In the genomic region with DNA sequence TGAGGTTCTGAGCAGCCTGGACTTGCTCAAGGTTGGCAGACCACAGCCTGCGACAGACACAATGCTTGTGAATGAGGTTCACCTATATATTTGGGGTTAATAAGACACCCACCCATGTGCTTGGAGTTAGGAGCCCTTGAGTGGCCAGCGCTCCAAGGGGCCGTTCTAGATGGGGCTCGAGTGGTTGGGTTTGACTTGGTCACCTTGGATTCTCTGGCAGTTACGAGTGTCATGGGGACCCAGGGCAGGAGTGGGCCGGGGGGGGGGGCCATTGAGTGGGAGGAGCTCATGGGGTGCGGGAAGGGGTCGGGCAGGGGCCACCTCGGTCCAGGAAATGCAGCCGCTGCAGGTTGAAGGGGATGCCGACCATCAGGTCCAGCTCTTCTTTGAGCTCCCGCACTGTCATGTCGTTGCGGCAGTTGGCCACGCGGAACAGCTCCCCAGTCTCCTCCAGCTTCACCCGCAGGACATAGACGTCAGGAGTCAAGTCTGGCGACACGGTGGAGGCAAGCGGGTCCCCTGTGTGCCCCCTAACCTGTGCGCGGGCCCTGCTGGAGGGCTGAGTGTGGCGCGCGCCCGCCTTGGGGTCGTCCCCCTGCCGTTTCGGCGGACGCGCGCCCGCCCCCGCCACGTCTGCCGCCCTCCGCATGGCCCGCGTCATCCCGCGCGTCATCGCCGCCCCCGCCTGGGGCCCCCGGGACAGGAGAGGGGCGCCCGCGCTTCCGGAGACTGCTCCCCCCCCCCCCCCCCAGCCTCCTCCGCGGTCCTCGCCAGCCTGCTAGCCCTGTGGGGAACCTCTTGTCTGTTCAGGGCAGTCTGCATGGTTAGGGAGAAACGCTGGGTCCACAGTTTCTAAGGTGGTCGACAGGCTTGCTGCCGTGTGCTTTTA, we compare ENCODE assay signal across 9 mouse cellular contexts. TPM values are rescaled to one million over a fixed set of nuclear protein-coding genes. Genes with fewer than 3 reads are reported as not detected.
DNase-seq lines count a peak whose midpoint lies in the region; ATAC-seq and TF ChIP-seq lines count a peak whose summit lies in the region.
"Had no signal": no experiment of that assay in that cellular context is flagged by ENCODE, and none has a peak within 500 bp of the region (broad histone marks: within the 10 kb centered on the region; RNA-seq: fewer than 3 reads in every experiment).

A gene (minus strand): TSS at position 697 of the 889 bp plus-strand sequence.

- 13% methylated on average over 43 of the region's 58 CpGs for WGBS in hindbrain, embryonic 14.5 days

- no peaks in the 10 kb centered on the region for H3K36me3 ChIP-seq in hindbrain, embryonic 14.5 days (replicated peaks; ENCODE audit: control insufficient read depth, insufficient read depth)

- ATAC-seq in hindbrain, embryonic 14.5 days (ENCODE audit: low FRiP score): peak; percentile 65; the same call in 1 of the 2 replicates
- peak; percentile 47 for ATAC-seq in megakaryocyte progenitor cell, adult 5-6 weeks (replicated peaks; ENCODE audit: poor library complexity)

- H3K9ac ChIP-seq in hindbrain, embryonic 14.5 days: peak within 1 kb of the TSS; percentile 58

- no peak for DNase-seq in layer of hippocampus, adult 2 months (ENCODE audit: low spot score in 2 of 2)
- DNase-seq in layer of hippocampus, adult 18-20 months (ENCODE audit: low spot score in 2 of 2): no peak
- DNase-seq in embryo, embryonic 10.5 days (ENCODE audit: low spot score): peak; percentile 52
- no peak for DNase-seq in hindbrain, embryonic 14.5 days (ENCODE audit: low spot score)
- peak; percentile 47 to 78 for DNase-seq in spleen, postnatal 4 days (ENCODE audit: low spot score in 2 of 2)
- no peak for DNase-seq in urinary bladder, adult 2 months (ENCODE audit: low spot score)
- no peak for DNase-seq in right cerebral cortex, adult 18-20 months

- peaks cover 9% of the 10 kb centered on the region; the same call in 1 of the 2 replicates for H3K4me1 ChIP-seq in hindbrain, embryonic 14.5 days (replicated peaks; ENCODE audit: control insufficient read depth, insufficient read depth, low read length)

- H3K9me3 ChIP-seq in hindbrain, embryonic 14.5 days (ENCODE audit: control insufficient read depth, low read length): no peaks in the 10 kb centered on the region

- no peak within 1 kb of the TSS for H3K27ac ChIP-seq in layer of hippocampus, adult 2 months
- no peak within 1 kb of the TSS for H3K27ac ChIP-seq in hindbrain, embryonic 14.5 days
- H3K27ac ChIP-seq: macrophage had no signal

- peak within 1 kb of the TSS; percentile 92 for H3K4me2 ChIP-seq in hindbrain, embryonic 14.5 days (replicated peaks)

- H3K27me3 ChIP-seq in hindbrain, embryonic 14.5 days (ENCODE audit: control insufficient read depth, insufficient read depth, low read length): peaks cover 10% of the 10 kb centered on the region; the same call in 1 of the 2 replicates

- peak within 1 kb of the TSS; percentile 41 for H3K4me3 ChIP-seq in layer of hippocampus, adult 2 months
- peak within 1 kb of the TSS; percentile 38 for H3K4me3 ChIP-seq in hindbrain, embryonic 14.5 days (replicated peaks; ENCODE audit: low read length)

- peak; percentile 29 for TF ChIP-seq CTCF in layer of hippocampus, adult 2 months (conservative IDR thresholded peaks at IDR 0.05)

RNA-seq across cellular contexts. Expression of the gene that starts here (rescaled TPM):
- total RNA-seq in layer of hippocampus, adult 2 months (2021): not detected
- not detected for total RNA-seq in layer of hippocampus, adult 18-20 months (2021)
- not detected in 2 replicates for polyA plus RNA-seq in hindbrain, embryonic 14.5 days (2014; fragmentation: Nextera tagmentation; extraction: Ambion mirVana)
- 0.88 TPM in 1 of 2 replicates, not detected in the other for total RNA-seq in megakaryocyte progenitor cell, adult 5-6 weeks (2015)
- not detected in 2 replicates for total RNA-seq in megakaryocyte progenitor cell, adult 5-6 weeks (2017)
- polyA plus RNA-seq in urinary bladder, adult 2 months (2012; rRNA removed): not detected in 2 replicates
- polyA plus RNA-seq: macrophage had no signal

Comparison
In these comparisons a context has a peak if more than half of its experiments do, and no peak if none do; other contexts are left out.
1. Peak in ATAC-seq, H3K4me3 ChIP-seq, H3K9ac ChIP-seq and H3K4me2 ChIP-seq in hindbrain, embryonic 14.5 days; RNA of the gene not detected or under 1 TPM.
2. Peak in ATAC-seq in megakaryocyte progenitor cell, adult 5-6 weeks; RNA of the gene not detected or under 1 TPM.
3. DNase-seq: peak in embryo, embryonic 10.5 days (single experiment) and spleen, postnatal 4 days (2 of 2); none in layer of hippocampus, adult 2 months (0 of 2), layer of hippocampus, adult 18-20 months (0 of 2), hindbrain, embryonic 14.5 days (single experiment), urinary bladder, adult 2 months (single experiment) and right cerebral cortex, adult 18-20 months (single experiment).